Mouse (Mus musculus) heart, postnatal 0 days (tissue): ENCODE results near the gene Gmppa.

Source experiments
- CTCF ChIP-seq: IDR thresholded peaks from 2 replicates; pipeline ENCODE4 v1.5.1; 2016; ENCODE audit warnings: antibody characterized with exemption, control low read depth, low read depth
- EP300 ChIP-seq: IDR thresholded peaks from 2 replicates; pipeline ENCODE4 v1.6.1; 2016; ENCODE audit warnings: antibody characterized with exemption, low read depth

DNA sequence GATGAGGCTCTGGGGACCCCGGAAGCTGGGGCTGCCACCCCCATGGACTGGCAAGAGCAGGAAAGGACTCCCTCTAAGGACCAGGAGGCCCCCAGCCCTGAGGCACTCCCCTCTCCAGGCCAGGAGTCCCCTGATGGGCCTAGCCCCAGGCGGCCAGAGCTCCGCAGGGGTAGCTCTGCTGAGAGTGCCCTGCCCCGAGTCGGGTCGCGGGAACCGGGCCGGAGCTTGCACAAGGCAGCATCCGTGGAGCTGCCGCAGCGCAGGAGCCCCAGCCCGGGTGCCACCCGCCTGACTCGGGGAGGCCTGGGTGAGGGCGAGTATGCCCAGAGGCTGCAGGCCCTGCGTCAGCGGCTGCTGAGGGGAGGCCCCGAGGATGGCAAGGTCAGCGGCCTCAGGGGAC lies 13.9 kb upstream of the Gmppa start:
- TF ChIP-seq CTCF (no peak), EP300 (no peak)
